Mouse (Mus musculus): ENCODE measurements around the gene Eif3i. TPM values are rescaled to one million over a fixed set of nuclear protein-coding genes. Genes with fewer than 3 reads are reported as not detected.
A peak's percentile ranks its signal among the peaks of the same experiment; 100 is the strongest.
"Not testable (repeated sequence)": the region's sequence is repeated elsewhere in the genome, so short reads cannot be mapped to it uniquely, and the experiment has no call there.

The Eif3i gene
- total and polyA plus RNA-seq, 3 experiments, result 133 to 241 (median 152) TPM

DNA sequence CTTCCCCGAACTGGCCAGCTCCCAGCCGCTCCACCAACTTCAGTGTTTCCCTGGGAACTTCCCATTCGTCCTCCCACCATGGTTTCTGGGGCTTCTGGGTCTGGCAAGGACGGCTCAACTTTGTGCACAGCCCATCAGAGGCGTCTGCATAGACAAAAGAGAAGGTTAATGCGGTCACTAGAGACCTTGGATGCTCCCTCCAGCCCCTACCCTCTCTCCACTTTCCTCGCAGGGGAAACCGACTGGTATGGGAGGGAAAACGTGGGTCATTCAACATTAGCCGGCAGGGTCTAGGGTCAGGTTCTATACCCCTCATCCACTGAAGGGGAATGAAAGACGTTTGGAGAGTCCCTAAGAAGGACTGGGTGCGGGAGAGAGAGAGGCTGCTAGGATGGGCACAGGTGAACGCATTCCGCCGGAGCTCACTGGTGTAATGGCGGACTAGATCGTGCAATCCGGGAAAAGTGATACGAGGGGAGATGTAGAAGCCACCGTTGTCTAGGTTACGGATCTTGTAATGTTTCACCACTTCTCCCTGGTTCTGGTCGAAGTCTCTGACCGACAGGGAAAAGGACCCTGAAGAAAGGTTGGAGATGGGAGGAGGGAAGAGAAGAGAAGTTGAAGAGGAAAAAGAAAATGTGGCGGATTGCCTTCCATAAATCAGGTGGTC lies 44.5 kb downstream of the Eif3i start:
- H3K4me1 ChIP-seq (ENCODE audit: insufficient read depth, low read depth, low read length), result peaks cover 39% of the 10 kb centered on the region
- no peaks in the 10 kb centered on the region for H3K9me3 ChIP-seq (replicated peaks)
- TF ChIP-seq GATA1 (IDR thresholded peaks at IDR 0.05; ENCODE audit: borderline replicate concordance, low read length) (no peak), CTCF (IDR thresholded peaks at IDR 0.05; ENCODE audit: low read depth, low read length) (no peak)
- H3K36me3 ChIP-seq (replicated peaks), result no peaks in the 10 kb centered on the region
- ATAC-seq (ENCODE audit: extremely low read depth, insufficient number of reproducible peaks, low FRiP score, poor library complexity, severe bottlenecking) (no peak), DNase-seq (ENCODE audit: low spot score) (no peak)
- peak overlapping the region; percentile 71 for H3K4me3 ChIP-seq (ENCODE audit: low read depth, low read length)
- peaks cover 35% of the 10 kb centered on the region for H3K27me3 ChIP-seq (ENCODE audit: insufficient read depth, low read length)

DNA sequence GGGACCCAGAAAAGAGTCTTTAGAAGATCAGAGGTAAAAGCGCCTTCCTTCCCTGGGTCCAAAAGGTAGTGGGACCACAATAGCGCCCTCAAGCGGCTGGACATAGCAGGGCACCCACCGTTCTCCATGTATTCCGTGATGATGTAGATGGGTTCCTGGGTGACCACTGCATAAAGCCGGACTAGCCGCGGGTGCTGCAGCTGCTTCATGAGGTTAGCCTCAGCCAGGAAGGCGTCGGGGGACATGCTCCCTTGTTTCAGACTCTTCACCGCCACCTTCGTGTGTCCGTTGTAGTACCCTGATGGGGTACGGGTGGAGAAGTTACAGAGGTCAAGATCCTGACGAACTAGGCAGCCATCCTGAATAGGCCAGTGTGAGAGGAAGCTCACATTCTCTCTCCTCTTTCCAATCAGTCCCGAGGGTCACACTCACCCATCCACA lies 45.0 kb downstream of the Eif3i start:
- peak; percentile 31 for DNase-seq (ENCODE audit: low spot score)
- no peak for ATAC-seq (ENCODE audit: extremely low read depth, insufficient number of reproducible peaks, low FRiP score, poor library complexity, severe bottlenecking)
- Histone ChIP-seq H3K36me3 (replicated peaks) (no peaks in the 10 kb centered on the region), H3K9me3 (replicated peaks) (no peaks in the 10 kb centered on the region), H3K4me3 (ENCODE audit: low read depth, low read length) (peak overlapping the region; percentile 71), H3K27me3 (ENCODE audit: insufficient read depth, low read length) (peaks cover 35% of the 10 kb centered on the region), H3K4me1 (ENCODE audit: insufficient read depth, low read depth, low read length) (peaks cover 39% of the 10 kb centered on the region)
- TF ChIP-seq CTCF (IDR thresholded peaks at IDR 0.05; ENCODE audit: low read depth, low read length) (peak; percentile 79), GATA1 (IDR thresholded peaks at IDR 0.05; ENCODE audit: borderline replicate concordance, low read length) (no peak), POLR2AphosphoS5 (IDR thresholded peaks at IDR 0.05; ENCODE audit: insufficient replicate concordance, low read depth, low read length) (no peak), TAL1 (conservative IDR thresholded peaks at IDR 0.05; ENCODE audit: low read depth, low read length) (no peak)

DNA sequence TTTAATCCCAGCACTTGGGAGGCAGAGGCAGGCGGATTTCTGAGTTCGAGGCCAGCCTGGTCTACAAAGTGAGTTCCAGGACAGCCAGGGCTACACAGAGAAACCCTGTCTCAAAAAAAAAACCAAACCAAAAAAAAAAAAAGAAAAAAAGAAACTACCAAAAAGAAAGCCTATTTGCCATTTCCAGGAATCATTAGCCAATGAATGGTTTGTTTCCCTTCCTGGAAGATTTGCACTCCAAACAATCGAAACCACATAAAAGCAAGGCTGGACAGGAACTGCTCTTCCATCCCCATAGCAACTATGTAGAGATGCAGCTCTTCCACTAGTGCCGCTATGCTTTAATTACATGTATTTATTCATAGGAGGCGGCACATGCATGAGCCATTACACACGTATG lies 45.9 kb downstream of the Eif3i start:
- DNase-seq (ENCODE audit: low spot score); H3K9me3 ChIP-seq (replicated peaks); H3K36me3 ChIP-seq (replicated peaks); H3K4me3 ChIP-seq (ENCODE audit: low read depth, low read length); ATAC-seq (ENCODE audit: extremely low read depth, insufficient number of reproducible peaks, low FRiP score, poor library complexity, severe bottlenecking): not testable (repeated sequence)
- Histone ChIP-seq H3K4me1 (ENCODE audit: insufficient read depth, low read depth, low read length) (peaks cover 39% of the 10 kb centered on the region), H3K27me3 (ENCODE audit: insufficient read depth, low read length) (peaks cover 35% of the 10 kb centered on the region)

DNA sequence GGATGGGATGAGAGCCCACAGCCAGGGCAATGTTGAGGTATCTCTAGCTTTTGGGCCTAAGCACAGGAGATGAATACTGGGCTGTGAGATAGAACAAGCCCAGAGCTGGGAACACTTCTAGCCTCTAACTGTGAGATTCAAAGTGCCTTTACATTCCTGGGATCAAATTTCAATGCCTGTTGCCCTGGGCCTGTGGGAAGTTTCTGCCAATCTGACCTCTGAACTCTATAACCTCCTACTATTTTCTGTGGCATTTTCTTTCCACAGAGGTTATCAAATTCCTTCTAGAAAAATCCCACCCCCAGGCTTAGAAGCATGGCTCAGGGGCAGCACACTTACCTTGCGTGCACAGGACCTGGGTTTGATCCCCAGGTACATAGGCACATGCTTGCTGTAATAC lies 50.2 kb downstream of the Eif3i start:
- H3K9me3 ChIP-seq (replicated peaks), result no peaks in the 10 kb centered on the region
- no peak for DNase-seq (ENCODE audit: low spot score)
- H3K4me3 ChIP-seq (ENCODE audit: low read depth, low read length), result no peak overlapping the region
- H3K4me1 ChIP-seq (ENCODE audit: insufficient read depth, low read depth, low read length), result peaks cover 26% of the 10 kb centered on the region
- ATAC-seq (ENCODE audit: extremely low read depth, insufficient number of reproducible peaks, low FRiP score, poor library complexity, severe bottlenecking), result no peak
- peaks cover 26% of the 10 kb centered on the region for H3K27me3 ChIP-seq (ENCODE audit: insufficient read depth, low read length)
- no peaks in the 10 kb centered on the region for H3K36me3 ChIP-seq (replicated peaks)
- TF ChIP-seq CTCF (IDR thresholded peaks at IDR 0.05; ENCODE audit: low read depth, low read length) (no peak), TAL1 (conservative IDR thresholded peaks at IDR 0.05; ENCODE audit: low read depth, low read length) (no peak), GATA1 (IDR thresholded peaks at IDR 0.05; ENCODE audit: borderline replicate concordance, low read length) (no peak), GATA2 (IDR thresholded peaks at IDR 0.05; ENCODE audit: borderline replicate concordance, low read depth, low read length) (no peak), POLR2AphosphoS5 (IDR thresholded peaks at IDR 0.05; ENCODE audit: insufficient replicate concordance, low read depth, low read length) (no peak)

DNA sequence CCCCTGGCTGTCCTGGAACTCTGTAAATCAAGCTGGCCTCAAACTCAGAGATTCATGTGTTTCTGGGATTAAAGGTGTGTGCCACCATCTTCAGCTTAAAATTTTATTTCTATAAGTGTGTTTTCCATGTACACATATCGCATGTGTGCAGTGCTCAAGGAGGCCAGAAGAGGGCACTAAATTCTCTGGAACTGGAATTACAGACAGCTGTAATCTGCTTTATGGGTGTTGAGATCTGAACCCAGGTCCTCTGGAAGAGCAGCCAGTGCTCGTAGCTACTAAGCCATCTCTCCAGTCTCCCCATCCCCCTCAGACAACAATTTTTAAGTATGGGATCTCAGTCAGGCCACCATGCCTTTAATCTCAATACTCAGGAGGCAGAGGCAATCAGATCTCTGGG lies 51.1 kb downstream of the Eif3i start:
- peaks cover 23% of the 10 kb centered on the region for H3K27me3 ChIP-seq (ENCODE audit: insufficient read depth, low read length)
- H3K9me3 ChIP-seq (replicated peaks), result no peaks in the 10 kb centered on the region
- DNase-seq (ENCODE audit: low spot score) (no peak), ATAC-seq (ENCODE audit: extremely low read depth, insufficient number of reproducible peaks, low FRiP score, poor library complexity, severe bottlenecking) (no peak)
- H3K4me3 ChIP-seq (ENCODE audit: low read depth, low read length), result no peak overlapping the region
- H3K36me3 ChIP-seq (replicated peaks), result no peaks in the 10 kb centered on the region
- peaks cover 25% of the 10 kb centered on the region for H3K4me1 ChIP-seq (ENCODE audit: insufficient read depth, low read depth, low read length)
- TF ChIP-seq CTCF (IDR thresholded peaks at IDR 0.05; ENCODE audit: low read depth, low read length) (peak; percentile 54), GATA2 (IDR thresholded peaks at IDR 0.05; ENCODE audit: borderline replicate concordance, low read depth, low read length) (no peak)

DNA sequence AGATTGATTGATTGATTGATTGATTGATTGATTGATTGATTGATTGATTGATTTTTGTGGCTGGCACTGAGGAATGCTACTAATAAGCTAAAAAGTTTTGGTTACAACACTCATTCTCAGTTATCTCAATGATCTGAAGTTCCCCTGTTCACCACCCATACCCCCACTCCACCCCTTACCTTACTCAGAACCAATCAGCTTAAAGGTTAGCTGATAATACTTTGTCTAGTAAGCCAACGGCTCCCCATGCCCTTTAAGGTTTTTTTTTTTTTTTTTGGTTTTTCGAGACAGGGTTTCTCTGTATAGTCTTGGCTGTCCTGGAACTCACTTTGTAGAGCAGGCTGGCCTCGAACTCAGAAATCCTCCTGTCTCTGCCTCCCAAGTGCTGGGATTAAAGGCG lies 52.8 kb downstream of the Eif3i start:
- H3K4me3 ChIP-seq (ENCODE audit: low read depth, low read length); H3K36me3 ChIP-seq (replicated peaks); H3K9me3 ChIP-seq (replicated peaks); ATAC-seq (ENCODE audit: extremely low read depth, insufficient number of reproducible peaks, low FRiP score, poor library complexity, severe bottlenecking); DNase-seq (ENCODE audit: low spot score): not testable (repeated sequence)
- peaks cover 15% of the 10 kb centered on the region for H3K27me3 ChIP-seq (ENCODE audit: insufficient read depth, low read length)
- H3K4me1 ChIP-seq (ENCODE audit: insufficient read depth, low read depth, low read length), result peaks cover 28% of the 10 kb centered on the region

- ATAC-seq (ENCODE audit: extremely low read depth, insufficient number of reproducible peaks, low FRiP score, poor library complexity, severe bottlenecking), result no peak
- TF ChIP-seq TAL1 (conservative IDR thresholded peaks at IDR 0.05; ENCODE audit: low read depth, low read length), result no peak
- TF ChIP-seq CTCF (IDR thresholded peaks at IDR 0.05; ENCODE audit: low read depth, low read length), result no peak
- no peak for TF ChIP-seq GATA1 (IDR thresholded peaks at IDR 0.05; ENCODE audit: borderline replicate concordance, low read length)
- TF ChIP-seq POLR2AphosphoS5 (IDR thresholded peaks at IDR 0.05; ENCODE audit: insufficient replicate concordance, low read depth, low read length), result no peak
- TF ChIP-seq GATA2 (IDR thresholded peaks at IDR 0.05; ENCODE audit: borderline replicate concordance, low read depth, low read length), result no peak
- no peaks in the 10 kb centered on the region for H3K27me3 ChIP-seq (ENCODE audit: insufficient read depth, low read length)
- H3K4me3 ChIP-seq (ENCODE audit: low read depth, low read length), result peak overlapping the region; percentile 51; the same call in 1 of the 2 replicates
- peaks cover 15% of the 10 kb centered on the region for H3K36me3 ChIP-seq (replicated peaks)
- peaks cover 49% of the 10 kb centered on the region for H3K4me1 ChIP-seq (ENCODE audit: insufficient read depth, low read depth, low read length)
- H3K9me3 ChIP-seq (replicated peaks), result no peaks in the 10 kb centered on the region
- DNase-seq (ENCODE audit: low spot score), result no peak
Observed at GRCm38 (mm10) chr4:129544106-129544505, 56.3 kb downstream of the Eif3i start.
